Mouse (Mus musculus) bone marrow, adult 2 months (tissue): Measurements from ENCODE around the gene Usp24. TPM values are rescaled to one million over a fixed set of nuclear protein-coding genes. Genes with fewer than 3 reads are reported as not detected.

Experiments
- H3K27ac ChIP-seq: fragments of 200-500 bp; 2 replicates; pipeline ENCODE4 v1.5.1; 2012; ENCODE audit warnings: low read depth, mild to moderate bottlenecking, control low read depth, inconsistent platforms, low read length; ENCODE audit not compliant: control insufficient read depth, poor library complexity, insufficient read depth
- H3K4me1 ChIP-seq: fragments of 200-500 bp; 2 replicates; pipeline ENCODE4 v1.6.1; 2011; ENCODE audit warnings: low read length; ENCODE audit not compliant: control insufficient read depth, insufficient read depth
- H3K4me3 ChIP-seq: fragments of 200-500 bp; replicated peaks from 2 replicates; pipeline ENCODE3; 2011; ENCODE audit warnings: mild to moderate bottlenecking, low read depth, low read length, control low read depth; ENCODE audit not compliant: control insufficient read depth
- CTCF ChIP-seq: fragments of 200-500 bp; IDR thresholded peaks from 2 replicates; pipeline ENCODE4 v1.5.1; 2011; ENCODE audit warnings: low read length, control low read depth; ENCODE audit not compliant: control insufficient read depth, insufficient read depth
- POLR2A ChIP-seq: fragments of 200-500 bp; IDR thresholded peaks from 2 replicates; pipeline ENCODE4 v1.6.1; 2011; ENCODE audit warnings: low read depth, mild to moderate bottlenecking, control low read depth, low read length, borderline replicate concordance; ENCODE audit not compliant: control insufficient read depth
- WGBS: fragments of 180-500 bp; shearing (Covaris S2); methylation state at CpG from one replicate; pipeline ENCODE4 v1.1.7; 2018; 5-methylcytosine and 5-hydroxymethylcytosine counted together
- polyA plus RNA-seq: library from polyadenylated mRNA; stranded (reverse); fragments of >200 nt; gene quantifications from 2 replicates; pipeline ENCODE4 v1.2.4, GENCODE M21; 2011; ENCODE audit warnings: low replicate concordance; ENCODE audit not compliant: missing spikeins, insufficient read depth, insufficient read length

Gene Usp24
- polyA plus RNA-seq, 1 experiment: 9.8 TPM

- Histone ChIP-seq H3K27ac (no peak overlapping the region), H3K4me1 (no peaks in the 10 kb centered on the region), H3K4me3 (no peak overlapping the region)
- no peak for TF ChIP-seq CTCF
- TF ChIP-seq POLR2A: no peak
- 61% methylated on average over 6 of the region's 6 CpGs for WGBS
These were observed 54.0 kb downstream of the Usp24 start for GRCm38 (mm10) chr4:106370013-106370412.

- no peak overlapping the region for H3K4me3 ChIP-seq
- TF ChIP-seq POLR2A (no peak), CTCF (peak; percentile 48)
- 28% methylated on average over 1 of the region's 1 CpGs for WGBS
- H3K27ac ChIP-seq: no peak overlapping the region
- H3K4me1 ChIP-seq: no peaks in the 10 kb centered on the region
These were observed 59.8 kb downstream of the Usp24 start for GRCm38 (mm10) chr4:106375857-106376256.

GRCm38 (mm10) chr4:106378839-106379572, 63.0 kb downstream of the Usp24 start:
- TF ChIP-seq POLR2A: no peak
- TF ChIP-seq CTCF: no peak
- Histone ChIP-seq H3K4me1 (no peaks in the 10 kb centered on the region), H3K4me3 (no peak overlapping the region), H3K27ac (no peak overlapping the region)
- 87% methylated on average over 14 of the region's 14 CpGs for WGBS

GRCm38 (mm10) chr4:106381131-106381530, 65.1 kb downstream of the Usp24 start:
- H3K27ac ChIP-seq: no peak overlapping the region
- H3K4me3 ChIP-seq: no peak overlapping the region
- TF ChIP-seq POLR2A (no peak), CTCF (no peak)
- no peaks in the 10 kb centered on the region for H3K4me1 ChIP-seq
- 90% methylated on average over 5 of the region's 5 CpGs for WGBS

- TF ChIP-seq POLR2A (no peak), CTCF (no peak)
- H3K4me3 ChIP-seq: no peak overlapping the region
These were observed 73.9 kb downstream of the Usp24 start for GRCm38 (mm10) chr4:106389908-106390307.

GRCm38 (mm10) chr4:106409621-106410020, 93.6 kb downstream of the Usp24 start:
- H3K4me3 ChIP-seq: no peak overlapping the region
- 94% methylated on average over 14 of the region's 14 CpGs for WGBS
- H3K4me1 ChIP-seq: no peaks in the 10 kb centered on the region
- TF ChIP-seq CTCF: no peak
- H3K27ac ChIP-seq: no peak overlapping the region

More at GRCm38 (mm10) chr4:106389908-106390307, 73.9 kb downstream of the Usp24 start:
- Histone ChIP-seq H3K4me1 (no peaks in the 10 kb centered on the region), H3K27ac (no peak overlapping the region)
- WGBS: 85% methylated on average over 3 of the region's 3 CpGs

GRCm38 (mm10) chr4:106419256-106419655, 103.2 kb downstream of the Usp24 start:
- WGBS: 82% methylated on average over 3 of the region's 3 CpGs

GRCm38 (mm10) chr4:106419791-106420190, 103.8 kb downstream of the Usp24 start:
- TF ChIP-seq POLR2A: no peak
- TF ChIP-seq CTCF: no peak
- 92% methylated on average over 6 of the region's 6 CpGs for WGBS
- no peak overlapping the region for H3K4me3 ChIP-seq
- no peaks in the 10 kb centered on the region for H3K4me1 ChIP-seq
- no peak overlapping the region for H3K27ac ChIP-seq

More at GRCm38 (mm10) chr4:106419256-106419655, 103.2 kb downstream of the Usp24 start:
- Histone ChIP-seq H3K4me1 (no peaks in the 10 kb centered on the region), H3K27ac (no peak overlapping the region), H3K4me3 (no peak overlapping the region)
- TF ChIP-seq POLR2A (no peak), CTCF (no peak)

- WGBS: 87% methylated on average over 3 of the region's 3 CpGs
- H3K4me1 ChIP-seq: no peaks in the 10 kb centered on the region
- no peak overlapping the region for H3K27ac ChIP-seq
- TF ChIP-seq POLR2A (no peak), CTCF (no peak)
- no peak overlapping the region for H3K4me3 ChIP-seq
These were observed 106.6 kb downstream of the Usp24 start for GRCm38 (mm10) chr4:106422597-106422996.
